Mouse (Mus musculus): ENCODE measurements around the gene Ctsc. TPM values are rescaled to one million over a fixed set of nuclear protein-coding genes. Genes with fewer than 3 reads are reported as not detected.

The Ctsc gene
- polyA plus RNA-seq, 1 experiment, result 10.6 TPM

DNA sequence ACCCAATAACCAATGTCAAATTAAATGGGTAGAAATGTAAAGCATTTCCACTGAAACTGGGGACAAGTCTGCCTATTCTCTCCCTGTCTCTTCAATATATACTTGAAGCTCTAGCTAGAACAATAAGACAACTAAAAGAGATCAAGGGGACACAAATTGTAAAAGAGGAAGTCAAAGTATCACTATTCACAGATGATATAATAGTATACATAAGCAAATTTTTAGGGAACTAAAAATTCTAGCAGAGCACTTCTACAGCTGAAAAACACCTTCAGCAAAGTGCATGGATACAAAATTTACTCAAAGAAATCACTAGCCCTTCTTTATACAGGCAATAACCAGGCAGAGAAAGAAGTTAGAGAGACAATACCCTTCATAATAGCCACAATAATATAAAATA lies 23.0 kb upstream of the Ctsc start:
- H3ac ChIP-seq (ENCODE audit: control insufficient read depth, insufficient read length), result no peak overlapping the region
- no peaks in the 10 kb centered on the region for H3K27me3 ChIP-seq (ENCODE audit: control insufficient read depth, insufficient read depth, insufficient read length)
- no peaks in the 10 kb centered on the region for H3K36me3 ChIP-seq (ENCODE audit: control insufficient read depth, insufficient read depth)
- TF ChIP-seq USF1 (IDR thresholded peaks at IDR 0.05; ENCODE audit: low read depth), result no peak
- TF ChIP-seq POLR2A (IDR thresholded peaks at IDR 0.05; ENCODE audit: insufficient read length, low read depth), result no peak
- TF ChIP-seq TCF12 (IDR thresholded peaks at IDR 0.05; ENCODE audit: insufficient read depth, poor library complexity, severe bottlenecking), result no peak
- TF ChIP-seq MYOG (IDR thresholded peaks at IDR 0.05; ENCODE audit: control insufficient read depth in 1 of 3, insufficient read depth in 1 of 3, insufficient read length in 2 of 3, low read depth in 2 of 3), result no peak
- no peak for TF ChIP-seq MAX (IDR thresholded peaks at IDR 0.05; ENCODE audit: low read depth)
- no peak for TF ChIP-seq SRF (IDR thresholded peaks at IDR 0.05; ENCODE audit: control insufficient read depth, insufficient read length, low read depth)
- no peak for TF ChIP-seq POLR2AphosphoS2 (IDR thresholded peaks at IDR 0.05; ENCODE audit: insufficient read length, low read depth)
- no peak for TF ChIP-seq REST (IDR thresholded peaks at IDR 0.05; ENCODE audit: insufficient read depth, insufficient read length)
- TF ChIP-seq MYOD1 (IDR thresholded peaks at IDR 0.05; ENCODE audit: control insufficient read depth in 1 of 3, insufficient read length in 2 of 3, low read depth in 2 of 3), result no peak
- TF ChIP-seq TCF3 (IDR thresholded peaks at IDR 0.05; ENCODE audit: insufficient read length, low read depth), result no peak
- no peak for TF ChIP-seq E2F4 (IDR thresholded peaks at IDR 0.05; ENCODE audit: insufficient read depth)
- no peak for TF ChIP-seq CEBPB (IDR thresholded peaks at IDR 0.05; ENCODE audit: insufficient read depth, poor library complexity, severe bottlenecking)
- H3K4me2 ChIP-seq (ENCODE audit: low read depth), result no peak overlapping the region
- no peaks in the 10 kb centered on the region for H3K79me2 ChIP-seq (ENCODE audit: control insufficient read depth, insufficient read depth)
- no peak overlapping the region for H3K4me3 ChIP-seq

DNA sequence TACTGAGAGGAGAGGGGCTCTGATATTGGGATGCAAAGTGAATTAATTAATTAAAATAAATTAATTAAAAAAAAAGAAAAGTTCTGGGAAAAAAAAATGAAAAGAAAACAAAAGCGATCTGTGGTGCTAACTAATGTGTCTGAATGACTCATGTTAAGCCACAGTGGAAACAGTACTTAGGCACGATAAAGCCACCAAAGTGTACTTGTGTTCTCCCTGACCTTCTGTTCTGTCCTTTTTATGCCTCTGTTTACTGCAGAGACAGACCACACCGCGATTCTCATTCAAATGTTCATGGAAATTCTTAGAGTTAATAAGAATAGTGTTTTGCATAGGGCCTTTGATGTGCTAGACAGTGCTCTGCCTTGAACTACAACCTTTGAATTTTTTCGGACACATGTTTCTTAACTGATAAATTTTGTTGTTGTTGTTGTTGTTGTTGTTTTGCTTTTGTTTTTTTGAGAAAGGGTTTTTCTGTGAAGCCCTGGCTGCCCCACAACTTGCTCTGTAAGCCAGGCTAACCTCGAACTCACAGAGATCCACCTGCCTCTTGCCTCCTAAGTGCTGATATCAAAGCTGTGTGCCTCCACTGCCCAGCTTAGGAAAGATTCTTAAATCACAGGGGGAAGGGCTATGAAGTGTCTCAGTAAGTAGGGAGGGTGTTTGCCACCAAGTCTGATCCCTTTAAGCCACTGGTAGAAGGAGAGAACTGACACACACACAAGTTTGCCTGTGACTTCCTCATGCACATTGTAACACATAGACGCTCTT lies 18.5 kb upstream of the Ctsc start:
- TF ChIP-seq REST (IDR thresholded peaks at IDR 0.05; ENCODE audit: insufficient read depth, insufficient read length) (no peak), POLR2AphosphoS2 (IDR thresholded peaks at IDR 0.05; ENCODE audit: insufficient read length, low read depth) (no peak), POLR2A (IDR thresholded peaks at IDR 0.05; ENCODE audit: insufficient read length, low read depth) (no peak), E2F4 (IDR thresholded peaks at IDR 0.05; ENCODE audit: insufficient read depth) (no peak), TCF3 (IDR thresholded peaks at IDR 0.05; ENCODE audit: insufficient read length, low read depth) (no peak), MYOD1 (IDR thresholded peaks at IDR 0.05; ENCODE audit: control insufficient read depth in 1 of 3, insufficient read length in 2 of 3, low read depth in 2 of 3) (no peak), USF1 (IDR thresholded peaks at IDR 0.05; ENCODE audit: low read depth) (no peak), MYOG (IDR thresholded peaks at IDR 0.05; ENCODE audit: control insufficient read depth in 1 of 3, insufficient read depth in 1 of 3, insufficient read length in 2 of 3, low read depth in 2 of 3) (no peak), MAX (IDR thresholded peaks at IDR 0.05; ENCODE audit: low read depth) (no peak), TCF12 (IDR thresholded peaks at IDR 0.05; ENCODE audit: insufficient read depth, poor library complexity, severe bottlenecking) (no peak), CEBPB (IDR thresholded peaks at IDR 0.05; ENCODE audit: insufficient read depth, poor library complexity, severe bottlenecking) (no peak), SRF (IDR thresholded peaks at IDR 0.05; ENCODE audit: control insufficient read depth, insufficient read length, low read depth) (no peak)
- no peak overlapping the region for H3K4me3 ChIP-seq
- H3K79me2 ChIP-seq (ENCODE audit: control insufficient read depth, insufficient read depth), result no peaks in the 10 kb centered on the region
- no peak overlapping the region for H3ac ChIP-seq (ENCODE audit: control insufficient read depth, insufficient read length)
- H3K4me2 ChIP-seq (ENCODE audit: low read depth), result no peak overlapping the region
- H3K27me3 ChIP-seq (ENCODE audit: control insufficient read depth, insufficient read depth, insufficient read length), result no peaks in the 10 kb centered on the region
- H3K36me3 ChIP-seq (ENCODE audit: control insufficient read depth, insufficient read depth), result no peaks in the 10 kb centered on the region

GRCm38 (mm10) chr7:88261799-88262198 lies 16.1 kb upstream of the Ctsc start:
- no peak overlapping the region for H3K4me2 ChIP-seq (ENCODE audit: low read depth)
- no peak overlapping the region for H3K4me3 ChIP-seq
- no peak overlapping the region for H3ac ChIP-seq (ENCODE audit: control insufficient read depth, insufficient read length)
- H3K79me2 ChIP-seq (ENCODE audit: control insufficient read depth, insufficient read depth), result no peaks in the 10 kb centered on the region
- no peaks in the 10 kb centered on the region for H3K36me3 ChIP-seq (ENCODE audit: control insufficient read depth, insufficient read depth)
- no peaks in the 10 kb centered on the region for H3K27me3 ChIP-seq (ENCODE audit: control insufficient read depth, insufficient read depth, insufficient read length)
- TF ChIP-seq TCF3 (IDR thresholded peaks at IDR 0.05; ENCODE audit: insufficient read length, low read depth) (no peak), MYOG (IDR thresholded peaks at IDR 0.05; ENCODE audit: control insufficient read depth in 1 of 3, insufficient read depth in 1 of 3, insufficient read length in 2 of 3, low read depth in 2 of 3) (no peak), MYOD1 (IDR thresholded peaks at IDR 0.05; ENCODE audit: control insufficient read depth in 1 of 3, insufficient read length in 2 of 3, low read depth in 2 of 3) (no peak), E2F4 (IDR thresholded peaks at IDR 0.05; ENCODE audit: insufficient read depth) (no peak), SRF (IDR thresholded peaks at IDR 0.05; ENCODE audit: control insufficient read depth, insufficient read length, low read depth) (no peak), USF1 (IDR thresholded peaks at IDR 0.05; ENCODE audit: low read depth) (no peak), POLR2AphosphoS2 (IDR thresholded peaks at IDR 0.05; ENCODE audit: insufficient read length, low read depth) (no peak), CEBPB (IDR thresholded peaks at IDR 0.05; ENCODE audit: insufficient read depth, poor library complexity, severe bottlenecking) (no peak)

GRCm38 (mm10) chr7:88264861-88265260 lies 13.0 kb upstream of the Ctsc start:
- TF ChIP-seq REST (IDR thresholded peaks at IDR 0.05; ENCODE audit: insufficient read depth, insufficient read length), result no peak
- TF ChIP-seq USF1 (IDR thresholded peaks at IDR 0.05; ENCODE audit: low read depth), result no peak
- no peak for TF ChIP-seq MYOG (IDR thresholded peaks at IDR 0.05; ENCODE audit: control insufficient read depth in 1 of 3, insufficient read depth in 1 of 3, insufficient read length in 2 of 3, low read depth in 2 of 3)
- TF ChIP-seq E2F4 (IDR thresholded peaks at IDR 0.05; ENCODE audit: insufficient read depth), result no peak
- TF ChIP-seq POLR2A (IDR thresholded peaks at IDR 0.05; ENCODE audit: insufficient read length, low read depth), result no peak
- no peak for TF ChIP-seq POLR2AphosphoS2 (IDR thresholded peaks at IDR 0.05; ENCODE audit: insufficient read length, low read depth)
- no peak for TF ChIP-seq CEBPB (IDR thresholded peaks at IDR 0.05; ENCODE audit: insufficient read depth, poor library complexity, severe bottlenecking)
- no peak for TF ChIP-seq SRF (IDR thresholded peaks at IDR 0.05; ENCODE audit: control insufficient read depth, insufficient read length, low read depth)
- Histone ChIP-seq H3K27me3 (ENCODE audit: control insufficient read depth, insufficient read depth, insufficient read length) (no peaks in the 10 kb centered on the region), H3ac (ENCODE audit: control insufficient read depth, insufficient read length) (no peak overlapping the region), H3K4me2 (ENCODE audit: low read depth) (no peak overlapping the region), H3K36me3 (ENCODE audit: control insufficient read depth, insufficient read depth) (no peaks in the 10 kb centered on the region), H3K79me2 (ENCODE audit: control insufficient read depth, insufficient read depth) (no peaks in the 10 kb centered on the region), H3K4me3 (no peak overlapping the region)

All from myocyte (in vitro differentiated cells).